Mouse (Mus musculus) intestine, embryonic 14.5 days (tissue): ENCODE data around the gene Hist1h4j. TPM values are rescaled to one million over a fixed set of nuclear protein-coding genes. Genes with fewer than 3 reads are reported as not detected.

Source experiments
- ATAC-seq: fragments of 200-750 bp; cut with Nextera tagmentation; replicated peaks from 2 replicates; pipeline ENCODE4 v1.8.0; 2017; ENCODE audit warnings: low read depth, moderate number of reproducible peaks, moderate TSS enrichment, moderate library complexity; ENCODE audit not compliant: low FRiP score, low TSS enrichment
- DNase-seq: peaks from one replicate; pipeline ENCODE4 v3.0.0-alpha.2; 2018; ENCODE audit warnings: low spot score
- H3K27ac ChIP-seq: fragments of 300-500 bp; sonication (generic); 2 replicates; pipeline ENCODE4 v1.5.1; 2014; ENCODE audit warnings: low read depth, mild to moderate bottlenecking, control low read depth
- H3K27me3 ChIP-seq: fragments of 300-500 bp; sonication (generic); replicated peaks from 2 replicates; pipeline ENCODE4 v1.6.1; 2014; ENCODE audit warnings: low read length, control low read depth; ENCODE audit not compliant: control insufficient read depth, insufficient read depth
- H3K36me3 ChIP-seq: fragments of 300-500 bp; sonication (generic); 2 replicates; pipeline ENCODE4 v1.6.1; 2014; ENCODE audit warnings: low read length, control low read depth; ENCODE audit not compliant: control insufficient read depth, insufficient read depth
- H3K4me1 ChIP-seq: fragments of 300-500 bp; sonication (generic); replicated peaks from 2 replicates; pipeline ENCODE4 v1.6.1; 2014; ENCODE audit warnings: low read length, control low read depth, mixed read lengths; ENCODE audit not compliant: control insufficient read depth, insufficient read depth
- H3K4me2 ChIP-seq: fragments of 300-500 bp; sonication (generic); 2 replicates; pipeline ENCODE4 v1.6.1; 2014; ENCODE audit warnings: low read length
- H3K4me3 ChIP-seq: fragments of 300-500 bp; sonication (generic); 2 replicates; pipeline ENCODE4 v1.5.1; 2014; ENCODE audit warnings: low read depth, low read length, control low read depth, mixed read lengths
- H3K9ac ChIP-seq: fragments of 300-500 bp; sonication (generic); 2 replicates; pipeline ENCODE4 v1.6.1; 2014; ENCODE audit warnings: mild to moderate bottlenecking, low read length
- H3K9me3 ChIP-seq: fragments of 300-500 bp; sonication (generic); 2 replicates; pipeline ENCODE4 v1.6.1; 2016; ENCODE audit warnings: low read length, control low read depth; ENCODE audit not compliant: control insufficient read depth
- WGBS: fragments of 180-500 bp; shearing (Covaris S2); extraction: QIAGEN DNeasy Blood & Tissue Kit; methylation state at CpG from one replicate; pipeline ENCODE4 v1.1.7; 2014; 5-methylcytosine and 5-hydroxymethylcytosine counted together
- polyA plus RNA-seq: library from polyadenylated mRNA; unstranded; fragments of >200 nt; fragmentation: Nextera tagmentation; extraction: Ambion mirVana; gene quantifications from 2 replicates; pipeline ENCODE4 v1.2.1, GENCODE M21; 2014

The Hist1h4j gene
- polyA plus RNA-seq, 1 experiment from 2014 or later: 2.2 TPM

DNA sequence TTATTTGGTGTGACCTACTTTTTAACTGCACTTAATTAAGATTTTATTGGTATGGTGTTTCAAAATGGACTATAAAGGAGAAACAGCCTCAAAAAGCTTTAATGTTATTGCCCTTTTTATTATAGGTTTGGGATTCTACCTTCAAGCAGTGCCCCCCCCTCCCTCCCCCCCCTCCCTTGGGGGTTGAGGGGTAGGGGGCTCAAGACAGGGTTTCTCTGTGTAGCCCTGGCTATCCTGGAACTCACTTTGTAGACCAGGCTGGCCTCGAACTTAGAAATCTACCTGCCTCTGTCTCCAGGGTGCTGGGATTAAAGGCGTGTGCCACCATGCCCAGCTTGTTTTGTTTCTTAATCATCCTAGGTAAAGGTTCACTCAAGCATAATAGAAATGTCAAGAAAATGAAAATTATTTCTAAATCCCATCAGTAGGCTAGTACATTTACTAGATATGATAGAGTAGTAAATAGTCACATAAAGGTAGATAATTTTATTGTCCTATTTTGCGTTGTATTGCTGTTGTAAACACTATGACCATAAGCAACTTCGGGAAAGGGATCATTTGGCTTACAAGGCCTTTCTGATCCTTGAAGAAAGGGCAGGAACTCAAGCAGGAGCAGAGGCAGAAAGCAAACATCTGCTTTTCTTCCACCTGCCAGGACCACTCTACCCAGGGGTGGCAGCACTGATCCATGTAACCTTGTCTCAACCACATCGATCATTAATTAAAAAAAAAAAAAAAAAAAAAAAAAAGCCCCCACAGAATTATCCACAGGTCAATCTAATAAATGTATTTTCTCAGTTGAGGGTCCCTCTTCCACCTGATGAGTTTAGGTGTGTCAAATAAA is 11.6 kb upstream of the Hist1h4j start:
- H3K4me3 ChIP-seq: no peak overlapping the region; the same call in 1 of the 2 replicates
- H3K27me3 ChIP-seq: no peaks in the 10 kb centered on the region
- no peak for DNase-seq
- H3K9me3 ChIP-seq: no peaks in the 10 kb centered on the region
- 34% methylated on average over 5 of the region's 5 CpGs for whole genome bisulfite sequencing
- no peaks in the 10 kb centered on the region for H3K36me3 ChIP-seq
- H3K4me2 ChIP-seq: peak overlapping the region; percentile 74
- no peak for ATAC-seq
- peak overlapping the region; percentile 64; the same call in 1 of the 2 replicates for H3K9ac ChIP-seq
- H3K4me1 ChIP-seq: peaks cover 23% of the 10 kb centered on the region
- peak overlapping the region; percentile 93; the same call in 1 of the 2 replicates for H3K27ac ChIP-seq

- Histone ChIP-seq H3K9ac (no peak overlapping the region), H3K9me3 (no peaks in the 10 kb centered on the region), H3K4me1 (no peaks in the 10 kb centered on the region), H3K4me3 (no peak overlapping the region), H3K27ac (no peak overlapping the region), H3K36me3 (no peaks in the 10 kb centered on the region), H3K27me3 (no peaks in the 10 kb centered on the region), H3K4me2 (no peak overlapping the region)
- WGBS: 22% methylated on average over 10 of the region's 11 CpGs
- DNase-seq (no peak), ATAC-seq (no peak; the same call in 1 of the 2 replicates)
Measured at GRCm38 (mm10) chr13:21727948-21728572, 6.8 kb upstream of the Hist1h4j start.

- H3K4me1 ChIP-seq: 0 out of 2 replicates have a peak, but pooled peaks cover 2% of the 10 kb centered on the region
- DNase-seq (no peak), ATAC-seq (no peak)
- no peaks in the 10 kb centered on the region for H3K36me3 ChIP-seq
- no peak overlapping the region for H3K4me3 ChIP-seq
- 48% methylated on average over 1 of the region's 1 CpGs for WGBS
- no peaks in the 10 kb centered on the region for H3K9me3 ChIP-seq
- H3K27ac ChIP-seq: no peak overlapping the region
- H3K4me2 ChIP-seq: no peak overlapping the region
- no peaks in the 10 kb centered on the region for H3K27me3 ChIP-seq
- no peak overlapping the region for H3K9ac ChIP-seq
Measured at GRCm38 (mm10) chr13:21729544-21729943, 5.3 kb upstream of the Hist1h4j start.

DNA sequence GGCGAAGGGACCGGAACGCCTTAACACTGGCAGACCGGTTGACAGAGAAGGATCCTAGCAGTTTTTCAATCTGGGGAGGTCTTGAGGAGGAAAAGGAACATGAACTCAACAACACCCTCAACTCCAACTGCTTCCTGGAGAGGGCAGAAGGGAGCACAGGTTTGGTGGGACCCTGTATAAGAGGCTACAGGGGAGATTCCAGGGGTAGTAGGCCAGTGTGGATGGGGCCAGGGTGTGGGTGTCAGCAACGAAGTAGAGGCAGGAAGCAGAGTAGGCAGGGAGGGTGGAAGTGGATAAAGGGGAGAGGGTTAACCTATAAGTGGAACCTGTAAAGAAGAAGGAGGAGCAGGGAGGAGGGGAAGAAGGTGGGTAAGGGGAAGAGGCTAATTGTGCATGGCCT is 1.4 kb upstream of the Hist1h4j start:
- H3K4me1 ChIP-seq: 0 out of 2 replicates have a peak, but pooled peaks cover 11% of the 10 kb centered on the region
- no peak overlapping the region for H3K9ac ChIP-seq
- DNase-seq (no peak), ATAC-seq (no peak; the same call in 1 of the 2 replicates)
- H3K27me3 ChIP-seq: no peaks in the 10 kb centered on the region
- peak overlapping the region; percentile 97 for H3K27ac ChIP-seq
- 82% methylated on average over 5 of the region's 5 CpGs for WGBS
- no peaks in the 10 kb centered on the region for H3K36me3 ChIP-seq
- H3K9me3 ChIP-seq: no peaks in the 10 kb centered on the region
- no peak overlapping the region for H3K4me3 ChIP-seq
- no peak overlapping the region for H3K4me2 ChIP-seq

DNA sequence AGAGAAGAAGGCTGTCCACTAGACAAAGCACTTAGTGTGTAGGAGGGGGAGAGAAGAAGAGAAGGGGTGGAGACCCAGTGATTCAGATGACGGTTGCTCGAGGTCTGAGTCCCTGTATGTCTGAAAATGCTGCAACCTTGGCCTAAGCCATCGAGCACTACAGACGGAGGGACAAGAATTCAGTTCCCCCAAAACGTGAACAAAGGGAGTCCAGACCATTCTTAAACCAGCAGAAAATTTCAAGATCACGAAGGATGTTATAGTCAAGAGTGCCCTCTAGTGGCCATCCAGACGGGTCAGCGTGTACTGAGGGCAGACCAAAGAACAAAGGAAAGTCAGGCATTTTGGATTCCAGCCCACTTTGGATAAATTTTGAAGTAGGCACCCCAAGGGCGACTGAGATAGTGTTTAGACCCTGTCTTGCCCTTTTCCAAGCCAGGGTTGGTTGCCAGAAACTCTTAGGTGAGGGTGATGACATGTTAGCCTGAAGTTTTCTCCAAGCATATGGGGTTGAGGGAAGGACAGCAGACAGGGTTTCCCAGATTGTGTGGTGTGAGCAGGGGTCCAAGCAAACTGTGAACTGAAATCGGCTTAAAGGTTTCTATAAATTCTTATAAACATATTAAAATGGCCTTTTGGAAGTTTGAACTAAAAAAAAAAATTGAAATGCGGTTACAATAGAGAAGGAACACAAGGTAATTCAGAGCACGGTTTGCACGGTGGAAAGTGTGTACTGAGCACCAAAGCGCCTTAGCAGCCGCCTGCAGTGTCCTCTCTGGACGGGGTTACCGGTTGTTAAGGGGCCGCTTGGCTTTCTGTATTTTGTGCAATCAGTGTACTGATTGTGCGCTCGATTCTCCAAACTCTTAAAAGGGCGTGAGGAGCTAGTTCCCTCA is 606 bp upstream of the Hist1h4j start:
- ATAC-seq: peak; percentile 83

DNA sequence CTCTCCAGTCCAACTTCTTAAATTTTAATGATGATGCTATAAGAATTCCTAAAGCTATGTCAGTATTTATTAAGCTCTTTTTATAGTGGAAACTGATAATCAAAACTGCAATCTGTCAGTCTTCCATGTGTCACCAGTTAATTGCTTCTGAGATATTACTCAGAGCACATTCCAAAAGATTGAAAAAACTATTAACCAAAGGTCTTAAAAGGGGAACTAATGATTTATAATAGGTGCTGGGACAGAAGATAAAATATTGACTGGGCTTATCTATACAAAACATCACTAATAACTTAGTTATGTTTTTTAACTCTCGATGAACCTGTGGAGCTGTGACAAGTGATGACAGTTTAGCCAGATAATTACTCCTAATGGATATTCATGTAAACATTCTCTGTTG is 10.1 kb downstream of the Hist1h4j start:
- no peak overlapping the region for H3K27ac ChIP-seq
- 23% methylated on average over 1 of the region's 1 CpGs for WGBS

More for the DNA sequence above, 606 bp upstream of the Hist1h4j start:
- Histone ChIP-seq H3K27ac (peak overlapping the region; percentile 97), H3K4me1 (peaks cover 11% of the 10 kb centered on the region; the same call in 1 of the 2 replicates), H3K4me3 (peak overlapping the region; percentile 55), H3K9ac (peak overlapping the region; percentile 79), H3K36me3 (no peaks in the 10 kb centered on the region), H3K4me2 (peak overlapping the region; percentile 70), H3K27me3 (no peaks in the 10 kb centered on the region), H3K9me3 (no peaks in the 10 kb centered on the region)
- WGBS: under 1% methylated on average over 21 of the region's 21 CpGs
- DNase-seq: peak; percentile 91

DNA sequence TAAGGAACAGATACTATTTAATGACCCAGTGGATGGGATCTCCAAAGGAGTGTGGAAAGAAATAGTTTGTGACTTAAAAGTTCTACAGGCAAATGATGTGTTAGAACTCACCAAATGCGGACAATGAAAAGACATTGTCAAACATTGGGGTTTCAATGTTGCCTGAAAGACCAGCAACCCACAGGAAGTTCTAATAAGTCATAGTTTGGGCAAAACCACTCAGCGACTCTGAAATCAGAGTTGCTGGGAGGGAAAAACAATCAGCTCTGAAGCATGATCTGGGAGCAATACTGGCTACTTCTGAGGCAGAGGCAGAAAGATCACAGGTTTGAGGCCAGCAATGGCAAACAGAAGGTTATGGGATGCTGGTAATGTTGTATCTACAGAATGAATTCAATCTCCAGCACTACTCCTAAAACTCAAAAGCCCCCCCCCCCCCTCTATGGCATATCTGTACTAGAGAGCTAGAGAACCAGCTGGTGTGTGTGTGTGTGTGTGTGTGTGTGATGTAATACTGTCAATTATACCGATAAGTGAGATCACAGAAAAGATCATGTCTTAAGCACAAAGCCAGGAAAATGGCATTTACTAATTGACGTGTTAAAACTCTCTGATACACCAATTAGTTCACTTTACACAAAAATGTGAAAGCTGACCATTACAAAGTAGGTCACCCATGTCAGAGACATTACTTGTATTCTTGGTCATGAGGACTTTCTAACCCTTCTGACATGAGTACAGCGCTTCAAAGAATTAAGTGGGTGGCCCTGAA is 14.7 kb downstream of the Hist1h4j start:
- H3K4me3 ChIP-seq: peak overlapping the region; percentile 77
- no peaks in the 10 kb centered on the region for H3K27me3 ChIP-seq
- H3K27ac ChIP-seq: peak overlapping the region; percentile 97
- peak overlapping the region; percentile 88 for H3K9ac ChIP-seq
- no peaks in the 10 kb centered on the region for H3K36me3 ChIP-seq
- H3K4me2 ChIP-seq: peak overlapping the region; percentile 82
- DNase-seq: peak; percentile 73
- H3K4me1 ChIP-seq: peaks cover 24% of the 10 kb centered on the region
- no peaks in the 10 kb centered on the region for H3K9me3 ChIP-seq
- WGBS: 4% methylated on average over 5 of the region's 5 CpGs
- no peak for ATAC-seq

More for the DNA sequence above, 10.1 kb downstream of the Hist1h4j start:
- no peak for DNase-seq
- no peak for ATAC-seq
- H3K4me1 ChIP-seq: peaks cover 12% of the 10 kb centered on the region; the same call in 1 of the 2 replicates
- H3K9ac ChIP-seq: no peak overlapping the region
- no peaks in the 10 kb centered on the region for H3K9me3 ChIP-seq
- H3K27me3 ChIP-seq: no peaks in the 10 kb centered on the region
- no peaks in the 10 kb centered on the region for H3K36me3 ChIP-seq
- no peak overlapping the region for H3K4me2 ChIP-seq
- H3K4me3 ChIP-seq: no peak overlapping the region
